Mouse (Mus musculus) liver, adult (tissue): ENCODE measurements around the gene Ccdc182.

ENCODE experiments used
- GATA4 ChIP-seq: IDR thresholded peaks from 2 replicates; pipeline ENCODE4 v1.6.1; 2014; ENCODE audit warnings: mild to moderate bottlenecking, low read length; ENCODE audit not compliant: insufficient replicate concordance

Ccdc182 gene

GRCm38 (mm10) chr11:88301619-88302018 lies 7.8 kb downstream of the Ccdc182 start:
- no peak for TF ChIP-seq GATA4

GRCm38 (mm10) chr11:88305759-88306158 lies 11.9 kb downstream of the Ccdc182 start:
- TF ChIP-seq GATA4: no peak

GRCm38 (mm10) chr11:88307616-88308543 lies 14.0 kb downstream of the Ccdc182 start:
- no peak for TF ChIP-seq GATA4

GRCm38 (mm10) chr11:88309059-88309700 lies 15.3 kb downstream of the Ccdc182 start:
- no peak for TF ChIP-seq GATA4

GRCm38 (mm10) chr11:88310773-88311172 lies 16.9 kb downstream of the Ccdc182 start:
- no peak for TF ChIP-seq GATA4

- TF ChIP-seq GATA4: no peak
These were observed 17.7 kb downstream of the Ccdc182 start for GRCm38 (mm10) chr11:88311606-88312005.

GRCm38 (mm10) chr11:88313512-88313911 lies 19.7 kb downstream of the Ccdc182 start:
- TF ChIP-seq GATA4: no peak; the same call in 1 of the 2 replicates

GRCm38 (mm10) chr11:88314471-88314870 lies 20.6 kb downstream of the Ccdc182 start:
- peak; percentile 18; the same call in 1 of the 2 replicates for TF ChIP-seq GATA4

- TF ChIP-seq GATA4: no peak
These were observed 21.5 kb downstream of the Ccdc182 start for GRCm38 (mm10) chr11:88315393-88315792.

GRCm38 (mm10) chr11:88318850-88319249 lies 25.0 kb downstream of the Ccdc182 start:
- TF ChIP-seq GATA4: no peak

- TF ChIP-seq GATA4: no peak
These were observed 33.2 kb downstream of the Ccdc182 start for GRCm38 (mm10) chr11:88327016-88327415.

- no peak for TF ChIP-seq GATA4
These were observed 35.1 kb downstream of the Ccdc182 start for GRCm38 (mm10) chr11:88328813-88329595.

GRCm38 (mm10) chr11:88330799-88331198 lies 36.9 kb downstream of the Ccdc182 start:
- no peak for TF ChIP-seq GATA4

GRCm38 (mm10) chr11:88331722-88332121 lies 37.9 kb downstream of the Ccdc182 start:
- no peak for TF ChIP-seq GATA4

- TF ChIP-seq GATA4: no peak
These were observed 38.6 kb downstream of the Ccdc182 start for GRCm38 (mm10) chr11:88332309-88332934.
